Mouse (Mus musculus): ENCODE data around the gene Arl13a. TPM values are rescaled to one million over a fixed set of nuclear protein-coding genes. Genes with fewer than 3 reads are reported as not detected.

Arl13a gene
- total and polyA plus RNA-seq, 3 experiments = not detected

- Histone ChIP-seq H3K27ac (ENCODE audit: insufficient read depth, low read depth) (no peak overlapping the region), H3K4me1 (ENCODE audit: control insufficient read depth in 1 of 2, insufficient read depth in 2 of 2) (no peaks in the 10 kb centered on the region), H3K36me3 (replicated peaks in 1 of 2; ENCODE audit: control insufficient read depth in 1 of 2, insufficient read depth in 1 of 2, low read length in 1 of 2) (peaks cover 3 to 25% of the 10 kb centered on the region in 2 experiments), H3K4me2 (ENCODE audit: insufficient read depth, low read depth, poor library complexity, severe bottlenecking) (no peak overlapping the region), H3K4me3 (replicated peaks in 1 of 3; ENCODE audit: low read depth in 2 of 3, low read length in 2 of 3, poor library complexity in 1 of 3) (no peak overlapping the region), H3K9ac (ENCODE audit: insufficient read depth, low read depth) (no peak overlapping the region), H3K27me3 (replicated peaks) (no peaks in the 10 kb centered on the region), H3K9me3 (replicated peaks; ENCODE audit: low read length) (no peaks in the 10 kb centered on the region), H3K79me2 (replicated peaks; ENCODE audit: control insufficient read depth, extremely low read depth, insufficient read depth, poor library complexity, severe bottlenecking) (no peaks in the 10 kb centered on the region)
- no peak for DNase-seq (ENCODE audit: extremely low read depth)
- TF ChIP-seq ETS1 (conservative IDR thresholded peaks at IDR 0.05; ENCODE audit: low read depth, low read length) = no peak
- no peak for TF ChIP-seq NELFE (IDR thresholded peaks at IDR 0.05; ENCODE audit: low read depth, low read length)
- no peak for TF ChIP-seq MEF2A (IDR thresholded peaks at IDR 0.05; ENCODE audit: borderline replicate concordance, low read depth, low read length)
- TF ChIP-seq RAD21 (IDR thresholded peaks at IDR 0.05; ENCODE audit: low read depth, low read length) = no peak
- no peak for TF ChIP-seq POLR2A (IDR thresholded peaks at IDR 0.05; ENCODE audit: low read depth, low read length)
- TF ChIP-seq USF1 (IDR thresholded peaks at IDR 0.05; ENCODE audit: low read depth, low read length) = no peak
- TF ChIP-seq SMC3 (IDR thresholded peaks at IDR 0.05; ENCODE audit: low read depth, low read length) = no peak
- no peak for TF ChIP-seq PAX5 (IDR thresholded peaks at IDR 0.05; ENCODE audit: low read length)
- TF ChIP-seq MXI1 (IDR thresholded peaks at IDR 0.05; ENCODE audit: low read depth, low read length) = no peak
- TF ChIP-seq TCF12 (IDR thresholded peaks at IDR 0.05; ENCODE audit: low read depth, low read length) = no peak
- TF ChIP-seq POLR2AphosphoS2 (IDR thresholded peaks at IDR 0.05; ENCODE audit: low read depth, low read length) = no peak
- no peak for TF ChIP-seq ZC3H11A (IDR thresholded peaks at IDR 0.05; ENCODE audit: low read depth, low read length)
- no peak for TF ChIP-seq ZKSCAN1 (IDR thresholded peaks at IDR 0.05; ENCODE audit: borderline replicate concordance, low read depth, low read length)
- TF ChIP-seq RCOR1 (conservative IDR thresholded peaks at IDR 0.05; ENCODE audit: low read depth, low read length) = no peak
- no peak for TF ChIP-seq UBTF (IDR thresholded peaks at IDR 0.05; ENCODE audit: low read depth, low read length)
- no peak for TF ChIP-seq IRF4 (IDR thresholded peaks at IDR 0.05; ENCODE audit: low read depth, low read length)
- TF ChIP-seq TBP (conservative IDR thresholded peaks at IDR 0.05; ENCODE audit: low read depth, low read length) = no peak
- no peak for TF ChIP-seq JUN (IDR thresholded peaks at IDR 0.05; ENCODE audit: insufficient read depth, low read depth, low read length)
- TF ChIP-seq MYC (IDR thresholded peaks at IDR 0.05; ENCODE audit: low read depth, low read length) = no peak
- no peak for TF ChIP-seq KAT2A (IDR thresholded peaks at IDR 0.05; ENCODE audit: insufficient replicate concordance, low read length)
- in situ Hi-C loops (cut with MboI; ENCODE audit: low pct_ligation_motif_present, low pct_unique_long_range_greater_than_20kb, low sequenced_read_pairs) (no loop called here), dilution Hi-C loops (cut with MboI; ENCODE audit: extremely low pct_ligation_motif_present, extremely low pct_unique_long_range_greater_than_20kb, low sequenced_read_pairs) (no loop called here)
Measured at GRCm38 (mm10) chrX:134211151-134211642, 23.9 kb downstream of the Arl13a start.

GRCm38 (mm10) chrX:134218161-134218560, 30.9 kb downstream of the Arl13a start:
- H3K4me3 ChIP-seq (replicated peaks in 1 of 3; ENCODE audit: low read depth in 2 of 3, low read length in 2 of 3, poor library complexity in 1 of 3) = no peak overlapping the region
- no peaks in the 10 kb centered on the region for H3K79me2 ChIP-seq (replicated peaks; ENCODE audit: control insufficient read depth, extremely low read depth, insufficient read depth, poor library complexity, severe bottlenecking)
- H3K27ac ChIP-seq (ENCODE audit: insufficient read depth, low read depth) = no peak overlapping the region
- H3K36me3 ChIP-seq (replicated peaks in 1 of 2; ENCODE audit: control insufficient read depth in 1 of 2, insufficient read depth in 1 of 2, low read length in 1 of 2) = peaks cover 21 to 38% of the 10 kb centered on the region in 2 experiments
- dilution Hi-C loops (cut with MboI; ENCODE audit: extremely low pct_ligation_motif_present, extremely low pct_unique_long_range_greater_than_20kb, low sequenced_read_pairs) (no loop called here), in situ Hi-C loops (cut with MboI; ENCODE audit: low pct_ligation_motif_present, low pct_unique_long_range_greater_than_20kb, low sequenced_read_pairs) (no loop called here)
- no peaks in the 10 kb centered on the region for H3K4me1 ChIP-seq (ENCODE audit: control insufficient read depth in 1 of 2, insufficient read depth in 2 of 2)
- H3K27me3 ChIP-seq (replicated peaks) = no peaks in the 10 kb centered on the region
- H3K9ac ChIP-seq (ENCODE audit: insufficient read depth, low read depth) = no peak overlapping the region
- no peak for DNase-seq (ENCODE audit: extremely low read depth)
- no peak for TF ChIP-seq CHD1 (IDR thresholded peaks at IDR 0.05; ENCODE audit: low read depth, low read length)
- TF ChIP-seq MYC (IDR thresholded peaks at IDR 0.05; ENCODE audit: low read depth, low read length) = no peak
- TF ChIP-seq MEF2A (IDR thresholded peaks at IDR 0.05; ENCODE audit: borderline replicate concordance, low read depth, low read length) = no peak
- no peak for TF ChIP-seq NRF1 (IDR thresholded peaks at IDR 0.05; ENCODE audit: low read depth, low read length)
- TF ChIP-seq MXI1 (IDR thresholded peaks at IDR 0.05; ENCODE audit: low read depth, low read length) = no peak
- no peak for TF ChIP-seq JUND (conservative IDR thresholded peaks at IDR 0.05; ENCODE audit: low read depth, low read length)
- no peak for TF ChIP-seq IRF4 (IDR thresholded peaks at IDR 0.05; ENCODE audit: low read depth, low read length)
- TF ChIP-seq BHLHE40 (IDR thresholded peaks at IDR 0.05; ENCODE audit: low read depth, low read length) = no peak
- TF ChIP-seq RCOR1 (conservative IDR thresholded peaks at IDR 0.05; ENCODE audit: low read depth, low read length) = no peak
- TF ChIP-seq MAX (IDR thresholded peaks at IDR 0.05; ENCODE audit: low read length) = no peak
- TF ChIP-seq ZMIZ1 (IDR thresholded peaks at IDR 0.05; ENCODE audit: low read depth, low read length) = no peak
- TF ChIP-seq SMC3 (IDR thresholded peaks at IDR 0.05; ENCODE audit: low read depth, low read length) = no peak
- TF ChIP-seq EP300 (IDR thresholded peaks at IDR 0.05; ENCODE audit: low read length) = no peak
- no peak for TF ChIP-seq ETS1 (conservative IDR thresholded peaks at IDR 0.05; ENCODE audit: low read depth, low read length)
- no peak for TF ChIP-seq UBTF (IDR thresholded peaks at IDR 0.05; ENCODE audit: low read depth, low read length)
- no peak for TF ChIP-seq CHD2 (IDR thresholded peaks at IDR 0.05; ENCODE audit: low read length)
- TF ChIP-seq POLR2AphosphoS2 (IDR thresholded peaks at IDR 0.05; ENCODE audit: low read depth, low read length) = no peak
- no peak for TF ChIP-seq ZC3H11A (IDR thresholded peaks at IDR 0.05; ENCODE audit: low read depth, low read length)
- no peak overlapping the region for H3K4me2 ChIP-seq (ENCODE audit: insufficient read depth, low read depth, poor library complexity, severe bottlenecking)
- no peaks in the 10 kb centered on the region for H3K9me3 ChIP-seq (replicated peaks; ENCODE audit: low read length)

Data from CH12.LX (cell line).